Mouse (Mus musculus) testis, adult 2 months (tissue): ENCODE results near the gene Sema6d. TPM values are rescaled to one million over a fixed set of nuclear protein-coding genes. Genes with fewer than 3 reads are reported as not detected.

Experiments used
- H3K27ac ChIP-seq: fragments of 200-500 bp; 2 replicates; pipeline ENCODE4 v1.5.1; 2012; ENCODE audit warnings: low read depth, low read length; ENCODE audit not compliant: control insufficient read depth, insufficient read depth
- H3K27me3 ChIP-seq: fragments of 200-500 bp; 2 replicates; pipeline ENCODE4 v1.6.1; 2012; ENCODE audit warnings: mild to moderate bottlenecking, low read length, moderate library complexity; ENCODE audit not compliant: control insufficient read depth, insufficient read depth
- H3K36me3 ChIP-seq: fragments of 200-500 bp; 2 replicates; pipeline ENCODE4 v1.6.1; 2012; ENCODE audit warnings: mild to moderate bottlenecking, low read length; ENCODE audit not compliant: control insufficient read depth, insufficient read depth
- H3K4me1 ChIP-seq: fragments of 200-500 bp; 2 replicates; pipeline ENCODE4 v1.6.1; 2012; ENCODE audit warnings: low read length; ENCODE audit not compliant: control insufficient read depth, insufficient read depth
- H3K4me3 ChIP-seq: fragments of 200-500 bp; 2 replicates; pipeline ENCODE4 v1.5.1; 2012; ENCODE audit warnings: low read depth, mild to moderate bottlenecking, low read length, moderate library complexity, mixed read lengths; ENCODE audit not compliant: control insufficient read depth
- CTCF ChIP-seq: fragments of 200-500 bp; IDR thresholded peaks from 2 replicates; pipeline ENCODE4 v1.5.1; 2012; ENCODE audit warnings: low read depth, mild to moderate bottlenecking, inconsistent platforms, low read length, moderate library complexity; ENCODE audit not compliant: control insufficient read depth, insufficient read depth, insufficient replicate concordance
- POLR2A ChIP-seq: fragments of 200-500 bp; IDR thresholded peaks from 2 replicates; pipeline ENCODE4 v1.6.1; 2012; ENCODE audit warnings: low read depth, mild to moderate bottlenecking, inconsistent platforms, low read length, moderate library complexity; ENCODE audit not compliant: control insufficient read depth
- polyA plus RNA-seq: library from polyadenylated mRNA; depleted of rRNA; stranded (reverse); fragments of >200 nt; gene quantifications from 2 replicates; pipeline ENCODE4 v1.2.3, GENCODE M21; 2012

Gene Sema6d
- polyA plus RNA-seq, 1 experiment, result 1.0 TPM

- Histone ChIP-seq H3K27me3 (no peaks in the 10 kb centered on the region), H3K27ac (no peak overlapping the region), H3K4me1 (no peaks in the 10 kb centered on the region; the same call in 1 of the 2 replicates), H3K36me3 (no peaks in the 10 kb centered on the region), H3K4me3 (no peak overlapping the region)
- TF ChIP-seq CTCF, result no peak
- TF ChIP-seq POLR2A, result no peak
Measured at GRCm38 (mm10) chr2:124635271-124635865, 545.6 kb downstream of the Sema6d start.

DNA sequence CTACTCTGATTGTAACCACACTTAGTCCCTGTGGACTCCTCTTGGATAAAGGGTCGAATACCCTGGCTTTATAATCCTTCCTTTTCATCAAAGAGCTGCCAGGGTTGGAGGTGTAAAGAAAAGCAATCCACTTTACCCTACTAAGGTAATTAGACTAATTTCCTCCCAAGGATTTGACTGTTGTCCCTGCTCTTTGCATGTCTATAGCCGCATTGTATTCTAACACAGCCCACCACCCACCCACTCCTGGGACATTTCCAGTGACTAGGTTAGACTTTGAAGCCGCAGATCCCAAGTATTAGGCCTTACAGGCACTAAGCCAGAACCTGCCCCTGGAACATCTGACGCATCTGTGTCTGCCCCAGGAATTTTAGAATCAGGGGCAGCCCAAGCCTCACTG, 547.3 kb downstream of the Sema6d start:
- Histone ChIP-seq H3K36me3 (no peaks in the 10 kb centered on the region), H3K4me1 (no peaks in the 10 kb centered on the region; the same call in 1 of the 2 replicates), H3K27ac (no peak overlapping the region), H3K27me3 (no peaks in the 10 kb centered on the region), H3K4me3 (no peak overlapping the region)
- TF ChIP-seq CTCF (no peak), POLR2A (no peak)

DNA sequence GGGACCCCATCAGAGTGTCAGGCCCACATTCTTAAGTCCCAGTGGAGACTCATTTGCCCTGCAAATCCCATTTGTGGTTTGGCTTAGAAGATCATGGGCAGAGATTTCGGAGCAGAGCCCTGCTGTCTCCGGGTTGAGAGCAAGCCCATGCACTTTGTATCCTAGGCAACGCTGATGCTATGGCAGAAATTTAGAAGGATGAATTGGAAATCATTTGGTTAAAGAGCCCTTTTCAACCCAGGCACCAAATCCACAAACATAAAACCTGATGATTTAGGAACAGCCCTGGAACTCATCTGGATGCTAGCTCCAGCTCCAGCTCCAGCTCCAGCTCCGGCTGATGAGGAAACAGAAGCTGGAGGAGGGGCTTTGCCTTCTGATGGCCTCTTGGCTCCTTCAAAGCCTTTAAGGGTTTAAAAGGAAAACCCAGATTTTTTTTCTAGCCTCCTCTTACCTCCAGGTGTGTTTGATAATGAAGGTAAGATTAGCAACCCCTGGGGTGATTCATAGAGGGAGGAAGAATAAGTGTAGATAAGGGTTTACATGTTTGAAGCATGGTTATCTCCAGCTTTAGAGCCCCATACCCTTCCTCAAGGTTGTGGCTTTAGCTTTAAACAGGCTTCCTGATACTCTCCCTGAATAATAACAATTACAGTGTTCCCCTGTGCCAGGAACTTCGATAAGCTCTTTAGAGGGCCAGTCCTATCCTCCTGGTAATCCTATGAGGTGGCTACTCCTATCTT, 549.6 kb downstream of the Sema6d start:
- no peaks in the 10 kb centered on the region; the same call in 1 of the 2 replicates for H3K4me1 ChIP-seq
- TF ChIP-seq CTCF (no peak), POLR2A (no peak)
- H3K4me3 ChIP-seq, result no peak overlapping the region
- H3K27ac ChIP-seq, result no peak overlapping the region
- no peaks in the 10 kb centered on the region for H3K36me3 ChIP-seq
- no peaks in the 10 kb centered on the region for H3K27me3 ChIP-seq

DNA sequence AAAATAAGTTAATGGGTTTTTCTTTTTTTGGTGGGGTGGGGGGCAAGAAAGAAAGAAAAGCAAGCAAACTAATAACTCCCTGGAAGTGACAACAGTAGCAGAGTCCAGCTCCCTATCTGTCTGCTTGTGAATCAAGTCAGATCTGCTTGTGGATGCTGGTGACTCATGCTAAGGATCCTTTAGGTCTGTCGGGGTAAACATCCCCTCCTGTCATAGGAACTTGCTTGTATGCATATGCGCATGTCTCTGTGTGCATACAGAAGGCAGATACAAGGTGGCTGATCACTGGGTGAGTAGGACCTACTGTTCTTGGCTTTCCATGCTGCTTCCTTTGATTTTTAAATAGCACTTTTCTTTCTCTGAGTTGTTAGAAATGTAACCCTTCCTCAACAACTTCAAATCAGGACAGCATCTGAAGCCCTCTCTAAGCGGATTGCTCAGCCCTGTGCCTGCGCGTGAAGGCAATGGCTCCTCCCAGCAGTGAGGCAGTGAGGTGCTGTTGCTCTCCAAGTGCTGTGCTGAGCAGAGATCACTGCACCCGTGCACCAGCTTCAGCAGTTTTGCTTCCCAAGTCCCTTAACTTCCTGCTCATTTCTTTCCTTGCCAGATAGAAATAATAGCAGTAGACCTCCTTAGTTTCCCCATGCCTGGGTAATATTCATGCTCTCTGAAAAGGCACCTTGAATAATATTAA, 550.9 kb downstream of the Sema6d start:
- H3K4me1 ChIP-seq, result no peaks in the 10 kb centered on the region
- TF ChIP-seq CTCF (no peak), POLR2A (no peak)
- no peaks in the 10 kb centered on the region for H3K36me3 ChIP-seq
- no peak overlapping the region for H3K27ac ChIP-seq
- H3K4me3 ChIP-seq, result no peak overlapping the region
- no peaks in the 10 kb centered on the region for H3K27me3 ChIP-seq

GRCm38 (mm10) chr2:124641194-124641558, 551.4 kb downstream of the Sema6d start:
- no peaks in the 10 kb centered on the region for H3K4me1 ChIP-seq
- H3K27ac ChIP-seq, result no peak overlapping the region
- H3K27me3 ChIP-seq, result no peaks in the 10 kb centered on the region
- no peak overlapping the region for H3K4me3 ChIP-seq
- H3K36me3 ChIP-seq, result no peaks in the 10 kb centered on the region
- no peak for TF ChIP-seq CTCF
- TF ChIP-seq POLR2A, result no peak

DNA sequence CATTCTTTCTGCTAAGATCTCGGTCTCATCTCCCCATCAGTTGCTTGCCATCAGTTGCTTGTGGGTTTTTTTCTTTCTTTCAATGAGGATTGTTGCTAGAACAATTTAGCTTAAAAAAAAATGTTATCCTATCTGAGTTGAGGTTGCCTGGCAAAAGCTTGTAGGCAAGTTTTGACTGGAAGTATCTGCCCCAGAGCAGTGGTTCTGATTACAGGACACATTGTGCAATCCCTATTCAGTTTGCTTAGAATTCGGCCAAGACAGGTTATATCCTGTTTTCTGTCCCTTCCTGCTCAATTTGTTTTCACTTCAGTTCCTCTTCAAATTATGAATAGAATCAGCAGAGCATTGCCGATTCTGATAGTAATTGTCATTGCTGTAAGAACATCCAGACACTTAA, 552.4 kb downstream of the Sema6d start:
- TF ChIP-seq POLR2A (no peak), CTCF (no peak)
- Histone ChIP-seq H3K36me3 (no peaks in the 10 kb centered on the region), H3K27ac (no peak overlapping the region), H3K4me3 (no peak overlapping the region), H3K27me3 (no peaks in the 10 kb centered on the region), H3K4me1 (no peaks in the 10 kb centered on the region)

DNA sequence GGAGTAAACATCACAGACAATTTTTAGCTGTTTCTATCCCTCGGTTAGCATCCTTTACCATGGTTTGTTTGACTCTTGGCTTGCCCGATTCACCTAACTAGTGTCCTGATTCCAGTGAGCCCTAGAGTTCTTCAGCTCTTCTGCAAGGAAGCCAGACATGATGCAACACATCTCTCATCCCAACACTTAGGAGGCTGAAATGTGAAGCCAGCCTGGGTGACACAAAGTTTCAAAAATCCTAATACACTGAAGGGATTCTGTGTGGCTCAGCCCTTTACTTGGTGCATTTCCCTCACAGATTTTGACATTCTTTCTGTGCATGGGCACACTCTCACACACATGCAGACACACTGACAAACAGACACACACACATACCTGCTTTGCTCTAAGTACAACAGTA, 560.8 kb downstream of the Sema6d start:
- H3K36me3 ChIP-seq, result no peaks in the 10 kb centered on the region
- no peaks in the 10 kb centered on the region for H3K4me1 ChIP-seq
- H3K4me3 ChIP-seq, result no peak overlapping the region
- H3K27ac ChIP-seq, result no peak overlapping the region
- H3K27me3 ChIP-seq, result no peaks in the 10 kb centered on the region
- TF ChIP-seq POLR2A (no peak), CTCF (no peak)
